15 mouse cellular contexts compared by ENCODE assay signal in the genomic region with DNA sequence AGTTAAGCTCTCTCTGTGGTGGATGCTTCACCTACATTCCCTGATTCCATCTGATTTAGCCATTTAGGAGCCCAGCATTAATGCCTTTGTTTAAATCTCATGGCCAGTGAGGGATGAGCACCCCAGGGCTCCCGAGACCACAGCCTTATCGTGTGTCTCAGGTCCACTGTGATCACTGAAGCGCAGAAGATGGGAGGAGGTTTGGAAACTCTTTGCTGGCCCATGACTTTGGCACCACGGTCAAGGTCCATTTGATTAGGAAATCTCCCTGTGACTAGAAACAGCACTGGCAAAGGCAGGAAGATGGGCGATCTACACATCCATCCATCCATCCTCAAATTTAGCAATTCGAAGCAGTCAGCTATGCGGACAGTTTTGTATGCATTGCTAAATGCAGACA.
"Had no signal": no experiment of that assay in that cellular context is flagged by ENCODE, and none has a peak within 500 bp of the region (broad histone marks: within the 10 kb centered on the region; RNA-seq: fewer than 3 reads in every experiment).

No protein-coding gene starts in this region.

- ATAC-seq: lung, postnatal 0 days had no signal

- DNase-seq: kidney, adult 18-20 months; kidney, adult 9 months; kidney, postnatal 10 days; layer of hippocampus, adult 9-11 months; liver; liver, embryonic 13.5 days; lung, embryonic 14.5 days; midbrain, embryonic 14.5 days; thymus, adult 18-20 months; thymus, postnatal 36 days had no signal

- H3K9me3 ChIP-seq: limb, embryonic 10.5 days; limb, embryonic 13.5 days; liver, embryonic 13.5 days had no signal

- H3K4me1 ChIP-seq: limb, embryonic 10.5 days; limb, embryonic 13.5 days; liver, embryonic 13.5 days had no signal

- H3K4me2 ChIP-seq: limb, embryonic 13.5 days; liver, embryonic 13.5 days; lung, embryonic 14.5 days had no signal

- H3K4me3 ChIP-seq: layer of hippocampus, adult 2 months; limb, embryonic 10.5 days; limb, embryonic 13.5 days; liver, embryonic 13.5 days had no signal

- H3K9ac ChIP-seq: limb, embryonic 13.5 days; liver, embryonic 13.5 days; lung, embryonic 14.5 days had no signal

- H3K36me3 ChIP-seq: limb, embryonic 10.5 days; limb, embryonic 13.5 days; liver, embryonic 13.5 days had no signal

- H3K27ac ChIP-seq: layer of hippocampus, adult 2 months; limb, embryonic 10.5 days; limb, embryonic 13.5 days; liver, embryonic 13.5 days; macrophage had no signal

- H3K27me3 ChIP-seq: limb, embryonic 13.5 days; liver, embryonic 13.5 days had no signal
